Mouse (Mus musculus): ENCODE measurements around the gene Sh3gl2. TPM values are rescaled to one million over a fixed set of nuclear protein-coding genes. Genes with fewer than 3 reads are reported as not detected.

Sh3gl2 gene
- polyA plus RNA-seq, 1 experiment from 2014 or later = 0.03 TPM

GRCm38 (mm10) chr4:85205636-85206211 is 798 bp downstream of the Sh3gl2 start:
- in situ Hi-C loops (cut with MboI; ENCODE audit: low pct_unique_long_range_greater_than_20kb) = no loop called here
- TF ChIP-seq CTCF (IDR thresholded peaks at IDR 0.05) = no peak
- ATAC-seq (no peak), DNase-seq (ENCODE audit: low read depth, low spot score) (no peak)
- ChIA-PET POLR2A (no interaction called here), CTCF (no interaction called here)
- H3K27me3 ChIP-seq = peaks cover 17% of the 10 kb centered on the region

GRCm38 (mm10) chr4:85206675-85207400 is 1.9 kb downstream of the Sh3gl2 start:
- H3K27me3 ChIP-seq = peaks cover 17% of the 10 kb centered on the region
- POLR2A ChIA-PET = no interaction called here
- no peak for DNase-seq (ENCODE audit: low read depth, low spot score)
- no peak for ATAC-seq
- CTCF ChIA-PET = no interaction called here
- no peak for TF ChIP-seq CTCF (IDR thresholded peaks at IDR 0.05)
- in situ Hi-C loops (cut with MboI; ENCODE audit: low pct_unique_long_range_greater_than_20kb) = no loop called here

GRCm38 (mm10) chr4:85207515-85207914 is 2.6 kb downstream of the Sh3gl2 start:
- H3K27me3 ChIP-seq = peaks cover 17% of the 10 kb centered on the region
- ChIA-PET CTCF (no interaction called here), POLR2A (no interaction called here)
- no peak for ATAC-seq
- DNase-seq (ENCODE audit: low read depth, low spot score) = no peak
- no peak for TF ChIP-seq CTCF (IDR thresholded peaks at IDR 0.05)
- in situ Hi-C loops (cut with MboI; ENCODE audit: low pct_unique_long_range_greater_than_20kb) = no loop called here

DNA sequence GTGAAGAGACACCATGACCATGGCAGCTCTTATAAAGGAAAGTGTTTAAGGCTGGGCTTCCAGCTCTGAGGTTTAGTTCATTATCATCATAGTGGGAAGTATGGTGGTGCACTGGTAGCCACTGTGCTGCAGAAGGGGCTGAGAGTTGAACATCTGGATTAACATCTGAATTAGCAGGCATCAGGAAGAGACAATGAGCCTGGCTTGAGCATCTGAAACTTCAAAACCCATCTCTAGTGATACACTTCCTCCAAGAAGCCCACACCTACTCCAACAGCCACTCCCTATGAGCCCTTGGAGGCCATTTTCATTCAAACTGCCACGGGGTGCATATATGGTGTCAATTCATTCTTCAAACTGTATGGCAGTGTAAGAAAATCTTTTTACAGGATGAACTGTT is 3.6 kb downstream of the Sh3gl2 start:
- no peak for ATAC-seq
- in situ Hi-C loops (cut with MboI; ENCODE audit: low pct_unique_long_range_greater_than_20kb) = no loop called here
- TF ChIP-seq CTCF (IDR thresholded peaks at IDR 0.05) = no peak
- POLR2A ChIA-PET = no interaction called here
- H3K27me3 ChIP-seq = peaks cover 17% of the 10 kb centered on the region
- CTCF ChIA-PET = no interaction called here
- no peak for DNase-seq (ENCODE audit: low read depth, low spot score)

DNA sequence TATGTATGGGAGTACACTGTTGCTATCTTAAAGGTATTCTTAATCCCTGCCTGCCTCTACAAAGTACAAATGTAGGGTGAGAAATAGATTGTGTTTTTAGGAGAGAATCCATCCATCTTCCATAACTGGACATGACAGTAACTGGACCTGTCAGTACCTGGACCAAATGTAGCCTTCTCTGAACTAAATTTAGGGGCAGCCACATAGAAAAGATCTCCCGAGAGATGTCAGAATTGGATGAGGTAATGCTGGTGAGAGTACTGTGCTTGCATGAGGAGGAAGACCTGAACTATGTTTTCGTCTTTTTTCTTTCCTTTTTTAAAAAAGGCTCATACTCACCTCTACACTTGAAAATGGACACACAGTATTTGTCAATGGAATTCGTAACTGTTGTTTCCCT is 6.0 kb downstream of the Sh3gl2 start:
- in situ Hi-C loops (cut with MboI; ENCODE audit: low pct_unique_long_range_greater_than_20kb) = no loop called here
- no peak for TF ChIP-seq CTCF (IDR thresholded peaks at IDR 0.05)

GRCm38 (mm10) chr4:85217003-85217402 is 12.1 kb downstream of the Sh3gl2 start:
- TF ChIP-seq CTCF (IDR thresholded peaks at IDR 0.05) = no peak
- peaks cover 8% of the 10 kb centered on the region for H3K27me3 ChIP-seq
- in situ Hi-C loops (cut with MboI; ENCODE audit: low pct_unique_long_range_greater_than_20kb) = no loop called here
- ChIA-PET POLR2A (no interaction called here), CTCF (no interaction called here)
- DNase-seq (ENCODE audit: low read depth, low spot score) = no peak
- ATAC-seq = no peak

More for the DNA sequence above, 6.0 kb downstream of the Sh3gl2 start:
- POLR2A ChIA-PET = no interaction called here
- no peak for DNase-seq (ENCODE audit: low read depth, low spot score)
- H3K27me3 ChIP-seq = peaks cover 6% of the 10 kb centered on the region
- no peak for ATAC-seq
- CTCF ChIA-PET = no interaction called here

DNA sequence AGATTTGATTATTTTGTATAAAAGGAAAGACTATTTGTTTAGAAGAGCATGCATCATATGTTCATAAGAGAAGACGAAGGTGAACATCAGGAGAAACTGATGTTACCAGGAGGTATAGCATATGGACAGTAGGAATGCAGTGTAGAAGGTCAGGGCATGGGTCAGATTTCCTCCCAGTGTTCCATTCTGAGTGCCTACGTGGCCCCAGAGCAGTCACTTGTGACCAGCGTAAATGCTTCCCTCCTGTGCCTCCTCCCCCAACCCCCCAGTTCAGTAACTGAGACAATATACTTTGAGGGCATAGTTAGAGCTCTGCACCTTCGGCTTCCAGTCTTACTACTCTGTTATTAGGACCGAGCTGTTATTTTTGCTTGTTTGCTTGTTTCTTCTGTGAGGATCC is 17.8 kb downstream of the Sh3gl2 start:
- DNase-seq (ENCODE audit: low read depth, low spot score) (no peak), ATAC-seq (no peak)
- TF ChIP-seq CTCF (IDR thresholded peaks at IDR 0.05) = no peak
- CTCF ChIA-PET = no interaction called here
- peaks cover 15% of the 10 kb centered on the region for H3K27me3 ChIP-seq
- in situ Hi-C loops (cut with MboI; ENCODE audit: low pct_unique_long_range_greater_than_20kb) = no loop called here
- POLR2A ChIA-PET = no interaction called here

- POLR2A ChIA-PET = no interaction called here
- H3K27me3 ChIP-seq = peaks cover 7% of the 10 kb centered on the region
- no peak for TF ChIP-seq CTCF (IDR thresholded peaks at IDR 0.05)
These were observed 21.8 kb downstream of the Sh3gl2 start for GRCm38 (mm10) chr4:85226731-85227130.

DNA sequence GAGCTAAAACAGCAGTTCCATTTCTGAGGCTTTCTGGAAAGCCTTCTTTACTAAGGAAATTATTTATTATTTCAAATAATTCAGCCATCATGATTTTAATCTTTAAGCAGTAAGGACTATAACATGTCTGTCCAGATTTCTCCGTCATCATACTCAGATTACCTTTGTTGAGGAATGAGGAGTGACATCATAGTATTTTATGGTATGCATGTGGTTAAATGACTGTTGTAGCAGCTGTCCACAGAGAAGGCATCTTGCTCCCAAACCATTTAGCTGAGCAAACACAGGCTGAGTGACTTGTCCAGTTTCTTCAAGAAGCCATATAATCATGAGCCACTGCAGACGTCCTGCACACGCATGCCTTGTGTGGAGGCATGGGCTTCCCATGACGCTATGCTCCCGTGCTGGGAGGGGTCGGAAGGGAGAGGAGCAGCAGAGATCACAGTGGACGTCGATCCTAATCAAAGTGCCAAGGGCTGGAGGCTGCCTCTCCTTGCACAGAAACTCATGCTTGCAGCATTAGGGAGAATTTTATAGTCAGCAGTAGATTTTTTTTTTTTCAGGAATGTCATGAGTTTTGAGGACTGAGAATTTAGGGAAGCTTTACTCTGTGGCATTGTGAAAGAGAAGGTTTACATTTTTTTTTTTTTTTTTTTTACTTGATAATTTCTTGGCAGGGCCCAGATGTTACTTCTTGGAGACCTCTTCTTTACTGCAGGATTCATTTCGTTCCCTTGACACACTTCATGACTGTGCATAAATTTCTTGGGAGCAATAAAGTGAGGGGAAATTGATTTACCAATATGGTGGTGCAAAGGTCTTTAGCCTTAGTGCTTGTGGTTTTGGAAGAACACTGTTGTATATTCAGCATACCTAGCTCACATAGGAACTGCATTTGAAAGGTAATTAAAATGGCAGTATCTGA is 23.0 kb downstream of the Sh3gl2 start:
- in situ Hi-C loops (cut with MboI; ENCODE audit: low pct_unique_long_range_greater_than_20kb) = no loop called here
- POLR2A ChIA-PET = no interaction called here
- DNase-seq (ENCODE audit: low read depth, low spot score) (no peak), ATAC-seq (no peak)
- CTCF ChIA-PET = no interaction called here
- no peak for TF ChIP-seq CTCF (IDR thresholded peaks at IDR 0.05)
- H3K27me3 ChIP-seq = peaks cover 7% of the 10 kb centered on the region

More at GRCm38 (mm10) chr4:85226731-85227130, 21.8 kb downstream of the Sh3gl2 start:
- CTCF ChIA-PET = no interaction called here
- ATAC-seq = no peak
- in situ Hi-C loops (cut with MboI; ENCODE audit: low pct_unique_long_range_greater_than_20kb) = no loop called here
- DNase-seq (ENCODE audit: low read depth, low spot score) = no peak

DNA sequence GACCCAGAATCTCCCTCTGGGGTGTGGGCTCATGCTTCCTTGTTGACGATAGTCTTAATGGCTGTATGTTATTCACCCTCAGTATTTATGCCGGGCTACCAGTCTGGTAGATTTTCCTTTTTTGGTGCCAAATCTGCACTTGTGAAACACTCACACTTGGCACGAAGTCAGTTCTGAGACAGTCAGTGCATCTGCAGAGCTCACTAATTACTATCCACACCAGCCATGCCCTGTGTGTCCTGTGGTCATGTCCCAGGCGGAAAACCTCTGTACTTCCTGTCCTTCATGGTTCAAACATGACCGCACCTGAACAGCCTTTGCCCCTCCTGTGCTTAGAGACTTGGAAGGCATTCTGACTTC is 23.6 kb downstream of the Sh3gl2 start:
- no peak for TF ChIP-seq CTCF (IDR thresholded peaks at IDR 0.05)
- no peak for DNase-seq (ENCODE audit: low read depth, low spot score)
- POLR2A ChIA-PET = no interaction called here
- no peak for ATAC-seq
- peaks cover 7% of the 10 kb centered on the region for H3K27me3 ChIP-seq
- CTCF ChIA-PET = no interaction called here
- in situ Hi-C loops (cut with MboI; ENCODE audit: low pct_unique_long_range_greater_than_20kb) = no loop called here
